Mouse (Mus musculus): ENCODE measurements around the gene C1qtnf1. TPM values are rescaled to one million over a fixed set of nuclear protein-coding genes. Genes with fewer than 3 reads are reported as not detected.

Gene C1qtnf1
- total and polyA plus RNA-seq, 2 experiments: 6.6 to 9.2 TPM

DNA sequence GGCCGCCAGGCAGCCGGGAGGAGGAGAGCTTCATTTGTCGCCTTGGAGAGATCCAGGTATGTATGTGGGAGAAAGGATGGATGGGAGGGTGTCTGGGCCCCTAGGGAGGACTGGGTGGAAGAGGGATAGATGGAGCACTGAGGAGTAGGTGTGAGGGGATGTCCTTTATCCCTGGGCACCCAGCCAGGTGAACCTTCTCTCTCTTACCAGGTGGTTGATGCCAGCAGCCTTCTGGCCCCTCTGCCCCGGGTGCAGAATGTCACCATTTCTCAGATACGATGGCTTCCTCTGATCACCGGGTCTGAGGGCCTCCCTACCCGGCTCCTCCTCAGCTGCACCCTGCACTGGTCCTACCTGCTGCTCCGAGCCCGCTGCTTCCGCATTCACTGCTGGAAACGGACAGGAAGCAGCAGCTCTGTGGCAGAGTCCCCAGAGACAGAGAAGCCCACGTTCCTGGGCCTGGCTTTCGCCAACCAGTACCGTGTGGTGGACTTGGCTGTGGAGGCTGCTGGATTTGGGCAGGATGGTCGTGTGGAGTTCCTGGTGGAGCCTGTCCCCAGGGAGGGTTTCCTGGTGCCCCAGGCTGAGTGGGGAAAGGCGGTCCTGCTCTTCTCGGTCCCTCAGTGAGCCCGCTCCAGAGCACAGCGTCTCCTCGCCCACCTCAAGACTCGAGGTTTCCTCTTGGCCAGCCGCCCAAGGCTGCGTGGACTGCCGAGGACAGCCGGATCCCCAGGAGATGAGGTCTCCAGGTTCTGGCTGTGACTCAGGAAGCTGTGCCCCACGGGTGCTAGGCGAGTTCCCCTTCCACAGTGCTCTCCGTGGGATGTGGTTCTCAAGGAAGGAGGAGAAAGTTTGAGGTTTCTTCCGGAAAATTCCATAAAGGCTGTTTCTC, 59.1 kb downstream of the C1qtnf1 start:
- H3K4me1 ChIP-seq (ENCODE audit: control insufficient read depth, insufficient read depth, low read length): no peaks in the 10 kb centered on the region
- H3K36me3 ChIP-seq (ENCODE audit: control insufficient read depth, insufficient read depth, low read length): peaks cover 6% of the 10 kb centered on the region
- H3K27ac ChIP-seq (replicated peaks; ENCODE audit: insufficient read depth, low read depth, low read length): no peak overlapping the region
- no peak overlapping the region for H3K4me3 ChIP-seq (ENCODE audit: insufficient read depth, low read depth, low read length)
- DNase-seq (ENCODE audit: extremely low read depth, low read depth, low spot score): no peak
- 83% methylated on average over 29 of the region's 29 CpGs for WGBS
- TF ChIP-seq CTCF (IDR thresholded peaks at IDR 0.05; ENCODE audit: low read depth, low read length) (no peak), POLR2A (IDR thresholded peaks at IDR 0.05; ENCODE audit: extremely low read depth, insufficient read depth, low read length) (no peak)
- H3K27me3 ChIP-seq (ENCODE audit: control insufficient read depth, insufficient read depth, low read length): no peaks in the 10 kb centered on the region
- no peaks in the 10 kb centered on the region for H3K79me2 ChIP-seq (ENCODE audit: control insufficient read depth, insufficient read depth, low read length)
- no peak overlapping the region for H3K9ac ChIP-seq (ENCODE audit: low read depth, low read length)

DNA sequence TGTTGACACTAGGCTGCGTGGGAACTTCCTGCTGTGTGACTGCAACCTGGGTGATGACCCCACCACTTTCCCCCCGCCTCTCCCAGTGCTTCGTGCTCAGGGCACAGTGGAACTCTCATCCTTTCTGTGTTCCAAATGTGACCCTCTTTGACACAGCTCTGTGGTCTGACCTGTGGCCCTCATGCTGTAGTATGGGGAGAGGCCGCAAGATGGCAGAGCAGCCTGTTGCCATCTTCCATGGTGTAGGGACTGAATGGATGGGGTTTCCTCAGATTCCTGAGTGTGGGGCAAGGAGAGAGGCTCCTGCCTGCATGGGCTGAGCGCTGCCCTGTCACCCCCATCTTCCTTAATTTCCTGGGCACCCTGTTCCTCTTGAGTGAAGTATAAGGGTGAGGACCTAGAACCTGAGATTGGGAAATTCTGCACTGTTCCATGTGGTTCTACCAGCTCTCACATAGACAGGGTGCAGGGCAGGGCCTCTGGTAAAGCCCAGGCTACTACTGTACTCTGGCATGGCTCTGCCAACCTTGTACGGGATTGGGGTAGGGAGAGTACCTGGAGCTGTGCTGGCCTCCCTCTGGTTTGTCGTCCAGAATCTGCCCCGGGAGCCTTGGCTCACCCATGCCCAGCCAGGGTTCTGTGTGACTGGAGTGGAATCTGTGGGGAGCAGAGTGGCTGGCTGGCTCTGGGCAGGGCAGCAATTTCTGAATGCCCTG, 60.3 kb downstream of the C1qtnf1 start:
- Histone ChIP-seq H3K27me3 (ENCODE audit: control insufficient read depth, insufficient read depth, low read length) (no peaks in the 10 kb centered on the region), H3K4me3 (ENCODE audit: insufficient read depth, low read depth, low read length) (no peak overlapping the region), H3K79me2 (ENCODE audit: control insufficient read depth, insufficient read depth, low read length) (no peaks in the 10 kb centered on the region), H3K27ac (replicated peaks; ENCODE audit: insufficient read depth, low read depth, low read length) (no peak overlapping the region), H3K4me1 (ENCODE audit: control insufficient read depth, insufficient read depth, low read length) (no peaks in the 10 kb centered on the region), H3K9ac (ENCODE audit: low read depth, low read length) (no peak overlapping the region), H3K36me3 (ENCODE audit: control insufficient read depth, insufficient read depth, low read length) (peaks cover 3% of the 10 kb centered on the region)
- DNase-seq (ENCODE audit: extremely low read depth, low read depth, low spot score): no peak
- 82% methylated on average over 8 of the region's 8 CpGs for WGBS
- TF ChIP-seq POLR2A (IDR thresholded peaks at IDR 0.05; ENCODE audit: extremely low read depth, insufficient read depth, low read length) (no peak), CTCF (IDR thresholded peaks at IDR 0.05; ENCODE audit: low read depth, low read length) (0 out of 2 replicates have a peak, but pooled peaks have one; percentile 12)

GRCm38 (mm10) chr11:118488907-118489270, 60.9 kb downstream of the C1qtnf1 start:
- DNase-seq (ENCODE audit: extremely low read depth, low read depth, low spot score): no peak
- TF ChIP-seq POLR2A (IDR thresholded peaks at IDR 0.05; ENCODE audit: extremely low read depth, insufficient read depth, low read length) (no peak), CTCF (IDR thresholded peaks at IDR 0.05; ENCODE audit: low read depth, low read length) (no peak)
- no peak overlapping the region for H3K9ac ChIP-seq (ENCODE audit: low read depth, low read length)
- no peaks in the 10 kb centered on the region for H3K27me3 ChIP-seq (ENCODE audit: control insufficient read depth, insufficient read depth, low read length)
- no peak overlapping the region for H3K4me3 ChIP-seq (ENCODE audit: insufficient read depth, low read depth, low read length)
- H3K4me1 ChIP-seq (ENCODE audit: control insufficient read depth, insufficient read depth, low read length): no peaks in the 10 kb centered on the region
- no peaks in the 10 kb centered on the region for H3K79me2 ChIP-seq (ENCODE audit: control insufficient read depth, insufficient read depth, low read length)
- H3K27ac ChIP-seq (replicated peaks; ENCODE audit: insufficient read depth, low read depth, low read length): no peak overlapping the region
- WGBS: 90% methylated on average over 12 of the region's 12 CpGs
- peaks cover 2% of the 10 kb centered on the region for H3K36me3 ChIP-seq (ENCODE audit: control insufficient read depth, insufficient read depth, low read length)

DNA sequence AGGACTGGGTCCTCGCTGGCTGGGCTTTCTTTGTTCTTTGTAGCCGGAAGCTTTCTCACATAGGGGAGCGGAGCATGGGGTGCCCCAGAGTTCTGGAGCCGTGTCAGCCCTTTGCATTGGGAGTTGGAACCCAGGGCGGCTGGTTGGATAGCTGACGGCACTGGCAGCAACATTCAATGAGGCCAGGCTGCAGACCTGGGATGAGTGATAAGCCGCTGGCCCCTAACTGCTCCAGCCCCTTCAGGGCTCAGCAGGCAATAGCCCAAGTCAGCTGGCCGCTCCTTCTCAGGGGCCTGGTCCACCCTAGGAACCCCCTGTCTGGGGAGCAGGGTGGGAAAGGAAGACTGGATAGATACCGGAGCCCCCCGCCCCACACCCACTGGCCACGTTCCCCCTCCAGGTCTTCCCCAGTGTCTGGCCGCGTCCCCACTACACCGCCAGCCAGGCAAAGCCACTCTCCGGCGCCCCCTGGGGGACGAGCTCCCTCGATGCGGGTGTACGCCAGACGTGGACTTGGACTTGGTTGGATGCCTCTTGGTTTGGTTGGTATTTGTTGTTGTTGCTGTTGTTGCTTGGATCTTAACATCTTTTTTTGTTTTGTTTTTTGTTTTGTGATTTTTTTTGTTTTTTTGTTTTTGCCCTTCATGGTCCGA, 62.7 kb downstream of the C1qtnf1 start:
- H3K9ac ChIP-seq (ENCODE audit: low read depth, low read length): no peak overlapping the region
- H3K36me3 ChIP-seq (ENCODE audit: control insufficient read depth, insufficient read depth, low read length): peaks cover 1% of the 10 kb centered on the region; the same call in 1 of the 2 replicates
- WGBS: 27% methylated on average over 22 of the region's 22 CpGs
- H3K4me3 ChIP-seq (ENCODE audit: insufficient read depth, low read depth, low read length): no peak overlapping the region
- no peaks in the 10 kb centered on the region for H3K4me1 ChIP-seq (ENCODE audit: control insufficient read depth, insufficient read depth, low read length)
- no peak overlapping the region for H3K27ac ChIP-seq (replicated peaks; ENCODE audit: insufficient read depth, low read depth, low read length)
- no peak for DNase-seq (ENCODE audit: extremely low read depth, low read depth, low spot score)
- H3K79me2 ChIP-seq (ENCODE audit: control insufficient read depth, insufficient read depth, low read length): no peaks in the 10 kb centered on the region
- TF ChIP-seq CTCF (IDR thresholded peaks at IDR 0.05; ENCODE audit: low read depth, low read length): peak; percentile 91
- no peak for TF ChIP-seq POLR2A (IDR thresholded peaks at IDR 0.05; ENCODE audit: extremely low read depth, insufficient read depth, low read length)
- no peaks in the 10 kb centered on the region for H3K27me3 ChIP-seq (ENCODE audit: control insufficient read depth, insufficient read depth, low read length)

DNA sequence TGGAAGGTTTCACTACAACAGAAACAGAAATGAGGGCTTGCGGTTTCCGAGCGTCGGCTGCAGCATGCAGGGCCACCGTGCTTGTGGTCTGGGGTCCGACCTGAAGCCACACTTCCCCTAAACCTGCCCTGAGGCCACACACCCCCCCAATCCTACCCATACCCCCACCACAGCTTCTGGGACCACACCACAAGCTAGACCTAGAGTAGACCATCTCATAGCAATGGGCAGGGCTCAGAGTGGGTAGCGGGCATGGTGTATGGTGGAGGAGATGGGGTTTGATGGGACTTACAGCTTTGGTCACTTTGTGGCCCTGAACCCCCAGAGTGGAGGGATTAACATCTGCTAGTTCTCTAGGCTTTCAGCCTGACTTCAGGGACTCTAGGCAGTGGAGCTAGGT, 63.2 kb downstream of the C1qtnf1 start:
- Histone ChIP-seq H3K79me2 (ENCODE audit: control insufficient read depth, insufficient read depth, low read length) (no peaks in the 10 kb centered on the region), H3K9ac (ENCODE audit: low read depth, low read length) (no peak overlapping the region), H3K27ac (replicated peaks; ENCODE audit: insufficient read depth, low read depth, low read length) (no peak overlapping the region), H3K4me3 (ENCODE audit: insufficient read depth, low read depth, low read length) (no peak overlapping the region), H3K27me3 (ENCODE audit: control insufficient read depth, insufficient read depth, low read length) (no peaks in the 10 kb centered on the region), H3K4me1 (ENCODE audit: control insufficient read depth, insufficient read depth, low read length) (no peaks in the 10 kb centered on the region), H3K36me3 (ENCODE audit: control insufficient read depth, insufficient read depth, low read length) (peaks cover 1% of the 10 kb centered on the region; the same call in 1 of the 2 replicates)
- no peak for DNase-seq (ENCODE audit: extremely low read depth, low read depth, low spot score)
- 83% methylated on average over 7 of the region's 7 CpGs for WGBS
- TF ChIP-seq POLR2A (IDR thresholded peaks at IDR 0.05; ENCODE audit: extremely low read depth, insufficient read depth, low read length) (no peak), CTCF (IDR thresholded peaks at IDR 0.05; ENCODE audit: low read depth, low read length) (no peak)

Data from liver, adult 2 months (tissue).